Mouse (Mus musculus) kidney, adult 9 months (tissue): ENCODE measurements around the gene Csrp1.

ENCODE experiments used
- DNase-seq: peaks from one replicate; pipeline ENCODE4 v3.0.0; 2022

Csrp1 gene

GRCm38 (mm10) chr1:135698451-135698921 is 21.4 kb upstream of the Csrp1 start:
- DNase-seq = no peak

DNA sequence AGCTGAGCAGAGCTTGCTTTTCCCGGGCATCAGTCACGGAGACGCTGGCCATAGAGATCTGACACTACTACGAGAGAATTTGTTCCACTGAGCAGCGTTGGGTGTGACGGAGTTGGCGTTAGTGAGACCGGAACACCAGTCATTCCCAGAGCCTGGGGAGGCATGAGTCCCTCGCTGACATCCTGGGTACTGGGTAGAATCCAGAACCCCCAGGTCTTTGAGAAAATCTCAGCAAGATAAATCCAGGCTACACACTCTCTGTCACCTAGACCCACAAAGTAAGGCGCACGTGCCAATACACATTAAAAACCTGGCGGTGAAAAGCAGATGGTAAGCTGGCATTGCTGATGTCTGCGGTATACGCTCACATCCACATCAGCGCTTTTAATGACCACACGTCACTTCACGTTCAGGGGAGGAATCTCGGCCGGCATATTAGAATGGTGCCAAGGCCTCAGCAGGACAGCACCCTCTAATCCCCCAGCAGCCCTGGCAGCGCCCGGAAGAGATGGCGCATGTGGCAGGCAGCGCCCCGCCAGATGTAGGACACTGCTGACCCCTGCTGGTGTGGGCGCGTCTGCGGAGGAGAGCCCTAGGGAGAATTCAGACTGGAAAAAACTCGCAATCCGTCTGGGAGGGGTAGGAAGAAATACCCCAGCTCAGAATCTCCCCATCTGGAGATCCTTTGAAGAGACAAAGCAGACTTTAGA is 20.7 kb upstream of the Csrp1 start:
- DNase-seq = peak; percentile 57

DNA sequence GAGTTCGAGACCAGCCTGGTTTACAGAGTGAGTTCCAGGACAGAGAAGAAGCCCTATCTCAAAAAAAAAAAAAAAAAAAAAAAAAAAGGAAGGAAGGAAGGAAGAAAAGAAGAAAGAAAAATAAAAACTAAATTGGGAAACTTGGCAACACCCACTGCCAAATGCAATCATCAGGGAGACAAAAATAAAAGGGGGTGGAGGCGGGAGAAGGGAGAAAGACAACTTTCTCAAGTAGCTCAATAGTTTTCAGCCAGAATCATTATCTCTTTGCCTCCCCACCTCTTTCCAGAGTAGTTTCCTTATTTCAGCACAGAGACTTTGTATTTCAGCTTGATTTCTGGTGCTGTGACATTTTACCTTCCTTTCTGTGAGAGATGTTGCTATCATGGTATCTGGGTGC is 20.0 kb upstream of the Csrp1 start:
- DNase-seq = no peak

GRCm38 (mm10) chr1:135700605-135701004 is 19.3 kb upstream of the Csrp1 start:
- DNase-seq = peak; percentile 76

GRCm38 (mm10) chr1:135701314-135701713 is 18.5 kb upstream of the Csrp1 start:
- no peak for DNase-seq

DNA sequence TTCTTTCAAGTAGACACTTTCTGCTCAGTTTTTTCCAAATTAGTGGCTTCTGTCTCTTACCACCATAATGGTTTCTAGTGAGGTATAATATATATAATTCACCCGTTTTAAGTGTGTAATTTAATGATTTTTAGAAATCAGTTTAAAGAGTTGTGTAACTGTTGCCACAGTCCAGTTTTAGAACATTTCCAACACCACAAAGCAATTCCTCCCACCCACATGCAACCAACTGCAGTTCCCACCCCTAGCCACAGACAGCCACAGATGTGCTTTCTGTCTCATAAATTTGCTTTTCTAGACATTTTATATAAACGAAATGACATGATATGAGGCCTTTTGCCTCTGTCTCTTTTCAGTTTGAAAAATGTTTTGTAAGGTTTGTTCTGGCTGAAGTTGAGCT is 17.1 kb upstream of the Csrp1 start:
- DNase-seq = no peak

- DNase-seq = no peak
Observed at GRCm38 (mm10) chr1:135704317-135704821, 15.5 kb upstream of the Csrp1 start.

- no peak for DNase-seq
Observed at GRCm38 (mm10) chr1:135708369-135708768, 11.5 kb upstream of the Csrp1 start.

DNA sequence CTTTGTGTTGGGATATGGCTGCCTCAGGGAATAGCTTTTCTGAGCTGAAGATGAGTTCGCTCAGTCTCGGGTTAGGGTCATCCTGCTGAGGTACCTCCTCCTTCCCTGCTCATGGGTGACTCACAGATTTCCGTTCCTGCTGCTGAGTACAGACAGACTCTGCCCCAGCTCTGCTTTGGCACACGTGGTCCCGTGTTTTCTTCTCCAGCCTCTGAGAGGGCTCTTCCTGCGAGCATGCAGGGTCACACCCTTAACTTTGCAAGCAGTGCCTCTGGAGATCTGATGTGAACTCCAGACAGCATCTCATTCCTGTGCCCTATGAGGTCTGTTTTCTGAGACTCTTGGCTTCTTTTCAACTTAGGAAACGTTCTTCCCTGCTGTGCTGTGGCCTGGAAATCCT is 8.7 kb upstream of the Csrp1 start:
- DNase-seq = no peak

DNA sequence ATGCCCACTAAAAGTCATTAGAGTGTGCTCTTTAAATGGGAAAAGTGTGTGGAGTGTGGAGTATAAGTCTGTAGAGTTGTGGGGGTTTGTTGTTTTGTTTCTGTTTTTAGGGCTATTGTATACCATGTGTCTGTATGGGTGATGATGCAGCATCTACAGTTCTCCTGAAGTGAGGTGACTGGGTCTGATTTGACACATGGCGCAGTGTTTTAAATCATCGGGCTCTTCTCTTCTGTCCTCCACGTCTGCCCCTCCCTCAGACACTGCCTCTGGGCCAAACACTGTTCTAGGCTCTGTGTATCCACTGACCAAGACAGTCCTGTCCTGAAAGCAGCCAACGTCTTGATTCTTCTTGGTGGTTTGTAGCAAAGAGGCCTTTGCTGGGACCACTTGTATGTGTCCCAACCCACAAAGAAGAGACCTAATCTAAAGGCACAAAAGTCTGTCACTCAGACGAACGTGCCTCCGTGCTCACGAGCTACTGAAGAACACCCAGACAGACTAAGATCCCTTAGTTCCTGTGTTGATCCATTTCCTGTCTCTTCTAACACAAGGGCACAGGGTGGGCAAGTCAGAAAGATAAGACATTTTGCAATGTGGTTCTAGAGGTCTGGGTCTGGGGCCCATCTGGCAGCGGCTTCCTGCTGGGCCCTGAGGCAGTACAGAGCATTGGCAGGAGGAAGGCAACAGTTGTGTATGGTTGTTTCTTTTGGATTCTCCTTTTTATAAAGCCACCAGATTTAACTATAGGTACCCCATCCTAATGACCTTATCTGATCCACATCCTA is 5.6 kb upstream of the Csrp1 start:
- DNase-seq = no peak

DNA sequence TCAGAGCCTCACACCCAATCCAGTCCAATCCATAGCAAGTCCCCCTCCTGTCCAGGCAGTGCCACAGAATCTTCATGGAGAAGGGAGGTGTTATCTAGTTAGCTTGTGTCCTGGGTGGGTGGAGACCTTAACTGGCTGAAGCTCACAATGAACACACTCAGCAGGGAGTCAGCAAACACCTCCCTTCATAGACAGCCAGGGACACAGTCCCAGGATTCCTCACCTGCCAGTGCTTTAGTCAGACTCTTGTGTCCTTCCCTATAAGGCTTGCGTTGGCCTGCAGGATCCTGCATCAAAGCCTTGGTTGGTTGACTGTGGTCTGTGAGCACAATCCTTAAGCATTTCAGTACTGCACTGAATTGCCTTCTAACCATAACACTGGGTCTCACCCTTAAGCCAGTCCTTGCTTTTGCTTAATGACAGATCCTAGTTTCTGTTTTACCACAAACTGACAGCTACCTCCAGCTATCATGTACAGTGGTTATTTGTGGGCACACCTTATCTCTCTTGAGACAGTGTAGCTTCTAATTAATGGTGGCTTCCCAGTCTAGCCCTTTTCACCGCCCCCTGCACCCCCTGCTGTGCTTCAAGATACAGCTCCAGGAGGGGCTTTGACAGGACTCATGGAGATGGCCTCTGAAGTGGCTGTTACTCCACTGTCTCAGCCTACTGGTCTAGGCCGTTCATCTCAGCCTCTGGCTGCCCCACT is 4.8 kb upstream of the Csrp1 start:
- DNase-seq = no peak

- peak; percentile 84 for DNase-seq
Observed at GRCm38 (mm10) chr1:135719486-135719885, 375 bp upstream of the Csrp1 start.

- no peak for DNase-seq
Observed at GRCm38 (mm10) chr1:135723016-135723415, 3.2 kb downstream of the Csrp1 start.

GRCm38 (mm10) chr1:135724134-135724533 is 4.3 kb downstream of the Csrp1 start:
- no peak for DNase-seq

DNA sequence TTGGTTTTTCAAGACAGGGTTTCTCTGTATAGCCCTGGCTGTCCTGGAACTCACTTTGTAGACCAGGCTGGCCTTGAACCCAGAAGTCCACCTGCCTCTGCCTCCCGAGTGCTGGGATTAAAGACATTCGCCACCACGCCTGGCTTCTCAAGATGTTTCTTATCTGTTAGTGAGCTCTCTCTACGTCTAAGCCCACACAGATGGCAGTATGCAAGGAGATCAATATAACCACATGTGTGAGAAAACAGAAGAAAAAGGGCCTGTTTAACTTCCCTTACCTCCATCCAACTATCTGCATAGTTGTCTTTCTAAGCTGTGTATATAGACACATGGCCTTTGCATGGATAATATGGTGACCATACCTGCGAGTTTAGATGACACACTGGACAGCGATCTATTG is 5.5 kb downstream of the Csrp1 start:
- DNase-seq = no peak

DNA sequence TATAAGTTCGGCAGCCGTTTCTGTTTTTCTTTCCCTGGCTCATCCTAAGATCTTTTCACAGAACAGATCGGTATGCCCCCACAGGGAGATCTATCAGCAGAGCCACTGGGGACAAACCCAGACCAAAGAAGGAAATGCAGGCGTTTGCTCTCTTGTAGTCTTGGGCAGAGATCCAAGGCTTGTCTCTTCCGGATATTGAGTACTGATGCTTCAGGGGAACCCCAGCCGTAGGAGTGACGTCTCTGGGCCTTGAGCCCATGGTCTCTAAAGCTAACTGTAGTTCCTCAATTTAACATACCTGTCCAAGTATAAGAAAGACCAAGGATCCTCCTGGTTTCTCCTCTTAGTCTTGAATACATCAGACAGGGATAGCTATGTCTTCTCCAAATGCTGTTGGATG is 6.1 kb downstream of the Csrp1 start:
- DNase-seq = peak; percentile 65

GRCm38 (mm10) chr1:135728631-135729366 is 8.9 kb downstream of the Csrp1 start:
- peak; percentile 83 for DNase-seq

DNA sequence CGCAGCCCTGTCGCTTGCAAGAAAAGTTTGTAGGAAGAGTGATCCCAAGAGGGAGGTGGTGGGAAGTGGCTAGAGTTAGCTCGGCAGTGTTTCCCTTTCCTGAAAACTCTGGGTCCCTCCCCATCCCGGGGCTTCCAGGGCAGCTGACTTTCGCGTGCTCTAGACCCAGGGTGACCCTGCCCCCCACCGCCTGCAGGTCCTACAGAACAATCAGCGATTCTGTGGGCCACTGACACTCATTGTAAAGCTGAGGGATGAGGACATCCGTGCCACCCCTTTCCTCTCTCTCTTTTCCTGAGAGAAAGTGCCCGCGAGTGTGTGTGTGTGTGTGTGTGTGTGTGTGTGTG is 9.5 kb downstream of the Csrp1 start:
- peak; percentile 48 for DNase-seq

DNA sequence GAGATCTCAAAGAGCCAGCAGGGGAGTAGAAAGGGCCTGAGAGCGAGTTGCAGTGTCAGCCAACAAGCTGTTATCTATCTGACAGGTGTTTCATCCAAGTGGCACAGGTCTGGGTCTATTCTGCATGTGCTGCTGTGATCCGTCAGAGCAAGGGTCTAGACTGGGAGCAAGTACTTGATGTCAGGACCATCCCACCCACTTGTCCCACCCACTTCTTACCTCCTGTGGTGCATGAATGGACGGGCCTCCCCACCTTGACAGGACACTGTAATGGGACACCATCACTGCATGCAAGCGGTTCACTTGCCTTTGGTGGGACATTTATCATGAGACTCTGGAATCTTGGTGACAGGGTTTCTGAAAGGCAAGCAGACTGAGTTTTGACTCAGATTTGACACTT is 10.0 kb downstream of the Csrp1 start:
- DNase-seq = no peak

DNA sequence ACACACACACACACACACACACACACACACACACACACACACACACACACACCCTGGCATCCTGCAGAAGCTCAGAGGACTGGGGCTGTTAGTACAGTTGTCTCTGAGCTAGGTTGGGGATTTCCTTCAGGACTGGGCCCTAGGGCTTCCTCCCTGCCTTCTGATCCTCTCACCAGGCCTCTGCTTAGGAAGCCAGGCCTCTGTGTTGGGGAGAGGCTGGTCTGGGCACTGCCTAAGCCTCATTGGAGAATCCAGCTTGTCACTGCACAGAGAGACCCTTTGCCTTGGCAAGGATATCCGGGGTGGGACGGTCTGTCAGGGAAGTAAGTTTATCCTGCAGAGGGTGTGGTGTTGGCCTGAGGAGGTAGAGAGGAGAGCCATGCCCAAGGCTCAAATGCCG is 10.4 kb downstream of the Csrp1 start:
- DNase-seq = no peak

DNA sequence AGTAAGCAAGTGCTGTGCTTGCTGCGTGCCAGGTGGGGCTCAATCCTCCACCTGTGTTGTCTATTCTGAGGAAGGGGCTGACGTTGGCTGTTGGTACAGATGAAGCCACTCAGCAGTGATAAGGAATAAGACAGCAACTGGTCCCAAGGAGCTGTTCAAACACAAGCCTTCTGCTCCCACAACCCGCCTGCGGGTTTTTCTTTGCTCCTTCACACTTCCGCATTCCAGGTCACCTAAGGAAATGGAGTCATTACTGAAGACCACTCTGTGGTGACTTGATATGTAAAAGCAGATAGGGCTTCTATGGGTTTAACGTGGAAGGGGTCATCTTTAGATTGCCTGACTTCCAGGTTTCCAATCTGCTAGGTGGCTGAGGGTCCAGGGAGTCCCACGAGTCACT is 11.5 kb downstream of the Csrp1 start:
- no peak for DNase-seq

DNA sequence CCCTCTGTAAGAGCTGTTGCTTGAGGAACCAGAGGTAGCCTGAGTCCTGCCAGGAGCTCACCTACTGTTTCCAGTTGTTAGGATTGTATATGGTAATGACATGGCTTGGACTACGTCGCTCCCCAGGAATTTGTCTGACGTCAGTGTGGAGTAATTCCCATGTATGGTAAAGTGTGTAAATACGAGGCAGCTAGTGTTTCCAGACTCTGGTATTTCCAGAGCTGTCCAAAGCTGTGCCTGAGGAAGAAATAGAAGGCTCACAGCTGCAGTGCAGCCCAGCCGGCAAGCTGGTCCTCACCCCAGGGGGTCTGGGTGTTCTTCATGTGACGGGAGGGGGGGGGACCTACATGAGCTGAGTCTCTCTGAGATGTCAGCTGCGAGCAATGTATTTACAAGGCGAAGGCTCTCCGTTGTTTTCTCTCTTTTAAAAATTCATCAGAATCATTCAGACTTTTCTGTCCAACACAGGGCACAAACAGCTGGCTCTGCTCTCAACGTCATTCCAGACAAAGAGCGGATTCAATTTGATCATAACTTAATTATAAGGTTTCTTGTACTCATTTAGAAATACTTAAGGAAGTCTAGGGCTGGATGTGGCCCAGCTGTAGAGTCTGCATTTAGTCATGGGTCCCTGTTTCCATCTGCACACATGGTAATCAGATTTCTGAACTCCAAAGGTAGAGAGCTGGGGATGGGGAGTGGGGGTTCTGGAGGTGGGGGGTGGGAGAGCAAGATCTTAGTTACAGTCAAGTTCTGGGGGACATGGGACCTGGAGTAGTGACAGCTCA is 12.2 kb downstream of the Csrp1 start:
- peak; percentile 50 for DNase-seq
